ENCODE assay signal across 16 mouse cellular contexts in genomic region chr17:3349331-3349730, GRCm38 (mm10). TPM values are rescaled to one million over a fixed set of nuclear protein-coding genes. Genes with fewer than 3 reads are reported as not detected.
A peak's percentile ranks its signal among the peaks of the same experiment; 100 is the strongest.
DNase-seq lines count a peak whose midpoint lies in the region; TF ChIP-seq lines count a peak whose summit lies in the region.
"Had no signal": no experiment of that assay in that cellular context is flagged by ENCODE, and none has a peak within 500 bp of the region (broad histone marks: within the 10 kb centered on the region; RNA-seq: fewer than 3 reads in every experiment).

No protein-coding gene starts in this region.

- H3K79me3 ChIP-seq in C2C12 (ENCODE audit: low read depth) = peaks cover 86% of the 10 kb centered on the region

- no peaks in the 10 kb centered on the region for H3K27me3 ChIP-seq in heart, adult 2 months (ENCODE audit: control insufficient read depth, insufficient read depth, low read length)
- H3K27me3 ChIP-seq in C2C12 (ENCODE audit: control insufficient read depth, insufficient read depth, insufficient read length) (no peaks in the 10 kb centered on the region), myocyte (ENCODE audit: control insufficient read depth, insufficient read depth, insufficient read length) (no peaks in the 10 kb centered on the region)
- H3K27me3 ChIP-seq: embryonic facial prominence, embryonic 13.5 days; embryonic facial prominence, embryonic 15.5 days; forebrain, embryonic 13.5 days; forebrain, embryonic 15.5 days had no signal

- intact Hi-C loops in heart, adult 2 months (cut with DNase I) = loop anchor here (5.0 kb wide), 1 partner anchor 62 kb away; no protein-coding TSS in a partner anchor

- no peak for TF ChIP-seq EP300 in heart, adult 2 months (IDR thresholded peaks at IDR 0.05; ENCODE audit: insufficient read depth, low read depth, low read length)

- whole genome bisulfite sequencing in heart, adult 2 months = 85% methylated on average over 5 of the region's 5 CpGs

- TF ChIP-seq CTCF in heart, adult 2 months (IDR thresholded peaks at IDR 0.05) = no peak
- no peak for TF ChIP-seq CTCF in C2C12 (IDR thresholded peaks at IDR 0.05; ENCODE audit: control insufficient read depth, insufficient read depth, insufficient read length)

- H3ac ChIP-seq in C2C12 (ENCODE audit: control insufficient read depth, insufficient read length, low read depth) (peak overlapping the region; percentile 28), myocyte (ENCODE audit: control insufficient read depth, insufficient read length) (no peak overlapping the region)

- H3K4me1 ChIP-seq in heart, adult 2 months (ENCODE audit: control insufficient read depth, insufficient read depth, low read length) = no peaks in the 10 kb centered on the region

- H3K36me3 ChIP-seq in heart, adult 2 months (ENCODE audit: control insufficient read depth, insufficient read depth, low read length) = no peaks in the 10 kb centered on the region
- H3K36me3 ChIP-seq in C2C12 (ENCODE audit: control insufficient read depth, insufficient read depth) (peaks cover 38% of the 10 kb centered on the region), myocyte (ENCODE audit: control insufficient read depth, insufficient read depth) (no peaks in the 10 kb centered on the region)
- H3K36me3 ChIP-seq: embryonic facial prominence, embryonic 15.5 days; forebrain, embryonic 15.5 days had no signal

- no peaks in the 10 kb centered on the region for H3K79me2 ChIP-seq in heart, adult 2 months (replicated peaks; ENCODE audit: control insufficient read depth, insufficient read depth, low read length)
- peaks cover 98% of the 10 kb centered on the region for H3K79me2 ChIP-seq in C2C12 (ENCODE audit: control insufficient read depth, insufficient read depth)
- peaks cover 80% of the 10 kb centered on the region for H3K79me2 ChIP-seq in myocyte (ENCODE audit: control insufficient read depth, insufficient read depth)

- H3K4me3 ChIP-seq in heart, adult 2 months = no peak overlapping the region
- H3K4me3 ChIP-seq in C2C12 (ENCODE audit: insufficient read depth, poor library complexity, severe bottlenecking) (no peak overlapping the region), myocyte (no peak overlapping the region)
- H3K4me3 ChIP-seq: embryonic facial prominence, embryonic 13.5 days; embryonic facial prominence, embryonic 15.5 days; forebrain, embryonic 13.5 days; forebrain, embryonic 15.5 days had no signal

- no peak for TF ChIP-seq POLR2A in heart, adult 2 months (IDR thresholded peaks at IDR 0.05; ENCODE audit: insufficient read depth, low read depth, low read length)
- no peak for TF ChIP-seq POLR2A in myocyte (IDR thresholded peaks at IDR 0.05; ENCODE audit: insufficient read length, low read depth)

- DNase-seq in heart, adult 11 months = peak; percentile 64
- DNase-seq in heart, adult 2 months = no peak
- no peak for DNase-seq in kidney, postnatal 10 days
- DNase-seq: B cell, adult 2 months; cerebellum, adult 11 months; cerebellum, adult 8-10 months; cerebellum, adult 9-11 months; cerebellum, postnatal 14 days; embryo, embryonic 11 days; forebrain, postnatal 0 days had no signal

- no peak overlapping the region for H3K9ac ChIP-seq in heart, adult 2 months (ENCODE audit: low read depth, low read length)
- H3K9ac ChIP-seq: embryonic facial prominence, embryonic 13.5 days; embryonic facial prominence, embryonic 15.5 days; forebrain, embryonic 13.5 days; forebrain, embryonic 15.5 days; forebrain, postnatal 0 days had no signal

- H3K4me2 ChIP-seq in myocyte (ENCODE audit: low read depth) = peak overlapping the region; percentile 79
- H3K4me2 ChIP-seq: embryonic facial prominence, embryonic 13.5 days; embryonic facial prominence, embryonic 15.5 days; forebrain, embryonic 13.5 days; forebrain, embryonic 15.5 days had no signal

- H3K27ac ChIP-seq in heart, adult 2 months = no peak overlapping the region
- H3K27ac ChIP-seq: embryonic facial prominence, embryonic 13.5 days; embryonic facial prominence, embryonic 15.5 days; forebrain, embryonic 13.5 days had no signal

TF ChIP-seq in C2C12, 6 proteins besides CTCF, POLR2A, EP300 and RAD21:
- no peak for TF ChIP-seq MYOG (IDR thresholded peaks at IDR 0.05; ENCODE audit: control insufficient read depth, extremely low read depth, insufficient read length)
- no peak for TF ChIP-seq MAX (IDR thresholded peaks at IDR 0.05)
- TF ChIP-seq MYOD1 (IDR thresholded peaks at IDR 0.05; ENCODE audit: control insufficient read depth, insufficient read length, low read depth) = no peak
- TF ChIP-seq USF1 (IDR thresholded peaks at IDR 0.05; ENCODE audit: low read depth) = no peak
- no peak for TF ChIP-seq CEBPB (IDR thresholded peaks at IDR 0.05; ENCODE audit: low read depth)
- no peak for TF ChIP-seq FOSL1 (IDR thresholded peaks at IDR 0.05; ENCODE audit: insufficient read depth, low read length, poor library complexity, severe bottlenecking)

TF ChIP-seq in myocyte, 11 proteins besides CTCF, POLR2A, EP300 and RAD21:
- TF ChIP-seq TCF12 (IDR thresholded peaks at IDR 0.05; ENCODE audit: insufficient read depth, poor library complexity, severe bottlenecking) = no peak
- TF ChIP-seq USF1 (IDR thresholded peaks at IDR 0.05; ENCODE audit: low read depth) = no peak
- TF ChIP-seq CEBPB (IDR thresholded peaks at IDR 0.05; ENCODE audit: insufficient read depth, poor library complexity, severe bottlenecking) = no peak
- no peak for TF ChIP-seq MAX (IDR thresholded peaks at IDR 0.05; ENCODE audit: low read depth)
- no peak for TF ChIP-seq MYOG (IDR thresholded peaks at IDR 0.05; ENCODE audit: control insufficient read depth in 1 of 3, insufficient read depth in 1 of 3, insufficient read length in 2 of 3, low read depth in 2 of 3)
- TF ChIP-seq POLR2AphosphoS2 (IDR thresholded peaks at IDR 0.05; ENCODE audit: insufficient read length, low read depth) = no peak
- TF ChIP-seq E2F4 (IDR thresholded peaks at IDR 0.05; ENCODE audit: insufficient read depth) = no peak
- TF ChIP-seq SRF (IDR thresholded peaks at IDR 0.05; ENCODE audit: control insufficient read depth, insufficient read length, low read depth) = no peak
- TF ChIP-seq MYOD1 (IDR thresholded peaks at IDR 0.05; ENCODE audit: control insufficient read depth in 1 of 3, insufficient read length in 2 of 3, low read depth in 2 of 3) = no peak
- no peak for TF ChIP-seq TCF3 (IDR thresholded peaks at IDR 0.05; ENCODE audit: insufficient read length, low read depth)
- no peak for TF ChIP-seq REST (IDR thresholded peaks at IDR 0.05; ENCODE audit: insufficient read depth, insufficient read length)

RNA-seq across cellular contexts. Expression of gene Tiam2, which starts 23.0 kb away (rescaled TPM):
- total RNA-seq in heart, adult 2 months (2021) = 1 to 10 TPM; 2.3 to 2.7 TPM
- 1.1 and 1.7 TPM in 2 replicates for polyA plus RNA-seq in heart, adult 2 months (2012; rRNA removed)
- polyA plus RNA-seq in C2C12 (2012; fragmentation: generic; extraction: Trizol) (28.3 TPM), myocyte (2012; fragmentation: generic; extraction: Trizol) (7.8 TPM)
